Mouse (Mus musculus) heart, adult 2 months (tissue): ENCODE measurements around the gene Heatr4. TPM values are rescaled to one million over a fixed set of nuclear protein-coding genes. Genes with fewer than 3 reads are reported as not detected.
A peak's percentile ranks its signal among the peaks of the same experiment; 100 is the strongest.

ENCODE experiments used
- DNase-seq, 2 experiments: peaks; one replicate each; pipeline ENCODE4 v3.0.0; 2021
- H3K27ac ChIP-seq: fragments of 200-600 bp; 2 replicates; pipeline ENCODE4 v1.8.1; 2022
- H3K27me3 ChIP-seq: fragments of 200-500 bp; 2 replicates; pipeline ENCODE4 v1.6.1; 2012; ENCODE audit warnings: mild to moderate bottlenecking, low read length, inconsistent platforms, mixed read lengths; ENCODE audit not compliant: control insufficient read depth, insufficient read depth
- H3K36me3 ChIP-seq: fragments of 200-500 bp; 2 replicates; pipeline ENCODE4 v1.6.1; 2012; ENCODE audit warnings: low read length, inconsistent platforms; ENCODE audit not compliant: control insufficient read depth, insufficient read depth
- H3K4me1 ChIP-seq: fragments of 200-500 bp; 2 replicates; pipeline ENCODE4 v1.6.1; 2011; ENCODE audit warnings: low read length; ENCODE audit not compliant: control insufficient read depth, insufficient read depth
- H3K4me3 ChIP-seq: fragments of 200-600 bp; 2 replicates; pipeline ENCODE4 v1.8.1; 2022
- H3K79me2 ChIP-seq: fragments of 200-500 bp; replicated peaks from 2 replicates; pipeline ENCODE4 v1.6.1; 2012; ENCODE audit warnings: mild to moderate bottlenecking, inconsistent platforms, low read length, moderate library complexity, mixed read lengths; ENCODE audit not compliant: control insufficient read depth, insufficient read depth
- H3K9ac ChIP-seq: fragments of 200-500 bp; 2 replicates; pipeline ENCODE4 v1.6.1; 2012; ENCODE audit warnings: low read depth, mild to moderate bottlenecking, control low read depth, inconsistent platforms, low read length, mixed read lengths
- CTCF ChIP-seq: fragments of 200-600 bp; IDR thresholded peaks from 2 replicates; pipeline ENCODE4 v1.8.1; 2022; ENCODE audit warnings: antibody characterized with exemption, mild to moderate bottlenecking, moderate library complexity
- EP300 ChIP-seq: fragments of 200-500 bp; IDR thresholded peaks from 2 replicates; pipeline ENCODE4 v1.6.1; 2011; ENCODE audit warnings: low read depth, low read length, control low read depth; ENCODE audit not compliant: insufficient read depth
- POLR2A ChIP-seq: fragments of 200-500 bp; IDR thresholded peaks from 2 replicates; pipeline ENCODE4 v1.6.1; 2011; ENCODE audit warnings: mild to moderate bottlenecking, low read depth, low read length, control low read depth; ENCODE audit not compliant: insufficient read depth
- WGBS: fragments of 180-500 bp; shearing (Covaris S2); methylation state at CpG from one replicate; pipeline ENCODE4 v1.1.7; 2018; 5-methylcytosine and 5-hydroxymethylcytosine counted together
- intact Hi-C: fragments of 180-260 bp; cut with DNase I; formaldehyde crosslinking; loops from one replicate; pipeline ENCODE4 v1.15.1; 2025
- polyA plus RNA-seq: library from polyadenylated mRNA; depleted of rRNA; stranded (reverse); fragments of >200 nt; gene quantifications from 2 replicates; pipeline ENCODE4 v1.2.3, GENCODE M21; 2012
- total RNA-seq, 2 experiments: library from RNA; stranded (reverse); gene quantifications; 2 replicates each; pipeline ENCODE4 v1.2.3; 2021

Gene Heatr4
- total and polyA plus RNA-seq, 3 experiments: not detected

- peaks cover 4% of the 10 kb centered on the region for H3K79me2 ChIP-seq
- peaks cover 10% of the 10 kb centered on the region for H3K4me1 ChIP-seq
- TF ChIP-seq POLR2A (no peak), EP300 (no peak), CTCF (no peak)
- intact Hi-C loops: no loop called here
- H3K27me3 ChIP-seq: no peaks in the 10 kb centered on the region
- no peak overlapping the region for H3K27ac ChIP-seq
- H3K4me3 ChIP-seq: no peak overlapping the region
- WGBS: 61% methylated on average over 1 of the region's 1 CpGs
- peaks cover 5% of the 10 kb centered on the region for H3K36me3 ChIP-seq
- no peak for DNase-seq
- no peak overlapping the region for H3K9ac ChIP-seq
These were observed 61.2 kb downstream of the Heatr4 start for GRCm38 (mm10) chr12:83923486-83923859.

DNA sequence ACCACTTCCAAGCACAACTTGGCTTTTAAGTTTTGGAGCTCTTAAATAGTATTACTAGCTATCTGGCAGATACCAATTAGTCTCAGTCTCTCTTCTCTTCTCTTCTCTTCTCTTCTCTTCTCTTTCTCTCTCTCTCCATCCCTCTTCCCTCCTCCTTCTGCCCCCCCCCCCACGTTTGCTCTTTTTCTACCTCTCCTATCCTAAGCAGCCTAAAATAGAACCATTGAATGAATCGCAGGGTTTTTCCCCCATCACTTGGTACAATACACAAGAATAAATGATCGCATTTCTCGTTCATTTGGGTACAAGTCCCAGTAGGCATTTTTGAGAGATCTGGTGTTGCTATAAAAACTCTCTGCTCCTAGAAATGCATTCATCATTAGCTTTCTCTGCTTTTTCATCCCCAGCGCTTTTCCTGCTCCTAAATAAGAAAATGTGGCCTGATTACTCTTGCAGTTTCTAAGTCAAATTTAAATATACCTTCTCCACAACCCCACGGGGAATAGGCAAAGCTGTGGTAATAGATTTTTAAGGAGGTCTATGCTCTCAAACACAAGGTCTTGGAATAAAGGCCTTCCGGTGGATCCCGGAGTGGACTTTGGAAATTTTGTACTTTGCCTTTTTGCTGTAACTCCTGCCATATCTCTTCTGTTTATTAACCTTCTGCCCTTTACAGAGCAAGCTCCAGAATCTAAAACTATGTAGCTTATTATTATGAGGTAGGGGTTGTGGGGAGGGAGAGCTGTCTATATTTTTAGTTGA lies 61.7 kb downstream of the Heatr4 start:
- Histone ChIP-seq H3K4me1 (peaks cover 8% of the 10 kb centered on the region), H3K27ac (peak overlapping the region; percentile 95)
- intact Hi-C loops: no loop called here

DNA sequence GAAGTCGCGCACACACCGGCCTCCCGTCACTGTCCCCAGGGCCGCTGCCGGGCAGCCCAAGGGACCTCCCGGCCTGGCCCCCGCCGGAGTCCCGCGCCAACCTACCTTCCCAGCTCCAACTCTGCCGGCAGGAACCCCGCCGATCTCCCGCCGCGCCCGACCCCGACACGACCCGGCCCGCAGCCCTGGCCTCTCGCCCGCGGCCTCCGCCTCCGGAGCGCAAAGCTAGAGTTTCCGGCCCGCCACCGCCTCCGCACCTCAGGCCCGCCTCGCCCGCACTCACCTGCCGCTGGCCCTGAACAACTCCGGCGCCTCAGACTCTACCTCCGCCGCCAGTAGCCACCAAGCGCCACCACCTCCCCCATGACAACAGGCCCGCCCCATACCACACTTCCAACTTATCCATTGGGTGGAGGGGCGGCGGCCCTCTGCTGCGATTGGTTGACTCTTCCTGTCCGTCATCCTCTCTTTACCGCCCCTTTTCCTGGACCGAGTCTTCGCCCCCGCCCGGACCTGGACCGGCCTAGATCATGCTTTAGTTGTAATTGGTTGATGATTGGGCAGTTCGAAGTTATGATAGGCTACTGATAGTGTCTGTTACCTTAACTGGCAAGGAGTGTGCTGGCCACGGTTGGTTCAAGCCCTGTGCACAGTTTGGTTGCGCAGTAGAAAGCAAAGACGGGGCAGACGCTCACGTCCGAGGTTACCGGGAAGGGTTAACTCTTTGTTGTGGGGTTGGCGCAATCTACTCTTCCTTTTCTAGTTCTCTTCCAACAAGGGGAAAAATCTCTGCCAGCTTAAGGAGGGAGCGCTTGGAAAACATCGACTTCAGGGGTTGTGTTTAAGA lies 62.9 kb downstream of the Heatr4 start, which contains the start of gene Numb:
Numb (minus strand) TSS at position 400 of the 847 bp plus-strand sequence.
- H3K36me3 ChIP-seq: peaks cover 3% of the 10 kb centered on the region
- intact Hi-C loops: loop anchor here (2.0 kb wide), 1 partner anchor 29 kb away; the partner anchor contains the start of gene Riox1
- peaks cover 4% of the 10 kb centered on the region for H3K79me2 ChIP-seq
- peaks cover 8% of the 10 kb centered on the region for H3K4me1 ChIP-seq
- DNase-seq: peak; percentile 96 to 99
- TF ChIP-seq POLR2A: peak; percentile 99
- no peak for TF ChIP-seq CTCF
- peak; percentile 84 for TF ChIP-seq EP300
- H3K4me3 ChIP-seq: peak within 1 kb of the TSS; percentile 92
- no peaks in the 10 kb centered on the region for H3K27me3 ChIP-seq
- WGBS: under 1% methylated on average over 58 of the region's 63 CpGs
- H3K27ac ChIP-seq: peak within 1 kb of the TSS; percentile 95
- H3K9ac ChIP-seq: peak within 1 kb of the TSS; percentile 95

More for the DNA sequence above, 61.7 kb downstream of the Heatr4 start:
- WGBS: 40% methylated on average over 8 of the region's 8 CpGs
- H3K9ac ChIP-seq: peak overlapping the region; percentile 57; the same call in 1 of the 2 replicates
- peak overlapping the region; percentile 58 for H3K4me3 ChIP-seq
- TF ChIP-seq CTCF (no peak), EP300 (no peak), POLR2A (no peak)
- no peak for DNase-seq
- peaks cover 2% of the 10 kb centered on the region for H3K36me3 ChIP-seq
- H3K79me2 ChIP-seq: peaks cover 4% of the 10 kb centered on the region
- H3K27me3 ChIP-seq: no peaks in the 10 kb centered on the region

- Histone ChIP-seq H3K27ac (peak overlapping the region; percentile 94), H3K4me3 (peak overlapping the region; percentile 92), H3K79me2 (peaks cover 5% of the 10 kb centered on the region), H3K36me3 (peaks cover 10% of the 10 kb centered on the region), H3K27me3 (no peaks in the 10 kb centered on the region), H3K4me1 (peaks cover 9% of the 10 kb centered on the region), H3K9ac (peak overlapping the region; percentile 95)
- DNase-seq: peak in 1 of 2 experiments; percentile 66
- intact Hi-C loops: loop anchor here (2.0 kb wide), 1 partner anchor 30 kb away; the partner anchor contains the start of gene Riox1
- no peak for TF ChIP-seq CTCF
- TF ChIP-seq POLR2A: no peak
- TF ChIP-seq EP300: no peak
- 2% methylated on average over 31 of the region's 31 CpGs for WGBS
These were observed 63.8 kb downstream of the Heatr4 start for GRCm38 (mm10) chr12:83920721-83921441.

DNA sequence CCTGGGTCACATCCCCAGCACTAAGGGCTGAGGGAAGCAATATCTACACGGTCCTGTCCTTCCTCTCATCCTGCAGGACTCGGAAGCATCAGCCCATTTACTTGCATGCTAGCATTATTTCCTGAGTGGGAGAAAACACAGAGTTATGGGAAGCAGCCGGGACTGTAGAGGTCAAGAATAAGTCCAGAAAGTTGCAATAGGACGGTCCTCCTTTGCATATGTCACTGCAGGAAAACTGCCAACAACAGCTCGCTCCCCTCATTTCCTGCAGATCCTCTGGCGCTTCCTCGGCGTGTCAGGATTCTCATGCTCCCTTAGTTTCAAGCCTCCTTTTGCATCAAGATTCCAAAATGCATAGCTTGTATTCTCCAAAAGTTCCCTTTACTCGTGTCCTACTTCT lies 67.8 kb downstream of the Heatr4 start:
- peak in 1 of 2 experiments; percentile 32 for DNase-seq
- Histone ChIP-seq H3K4me3 (no peak overlapping the region), H3K79me2 (peaks cover 8% of the 10 kb centered on the region), H3K27me3 (no peaks in the 10 kb centered on the region), H3K36me3 (peaks cover 15% of the 10 kb centered on the region), H3K27ac (no peak overlapping the region; the same call in 1 of the 2 replicates), H3K9ac (no peak overlapping the region), H3K4me1 (peaks cover 9% of the 10 kb centered on the region)
- 33% methylated on average over 9 of the region's 9 CpGs for WGBS
- intact Hi-C loops: no loop called here
- no peak for TF ChIP-seq POLR2A
- TF ChIP-seq EP300: 0 out of 2 replicates have a peak, but pooled peaks have one; percentile 23
